Mouse (Mus musculus) ES-Bruce4 (cell line): ENCODE measurements around the gene Atg4d. TPM values are rescaled to one million over a fixed set of nuclear protein-coding genes. Genes with fewer than 3 reads are reported as not detected.

Experiments used
- H3K27ac ChIP-seq: 2 replicates; pipeline ENCODE4 v1.5.1; 2012; ENCODE audit warnings: low read length, inconsistent platforms; ENCODE audit not compliant: insufficient read depth
- H3K27me3 ChIP-seq: 2 replicates; pipeline ENCODE4 v1.6.1; 2012; ENCODE audit warnings: mild to moderate bottlenecking, low read length, inconsistent platforms; ENCODE audit not compliant: control insufficient read depth, poor library complexity, insufficient read depth, severe bottlenecking
- H3K36me3 ChIP-seq: 2 replicates; pipeline ENCODE4 v1.6.1; 2012; ENCODE audit warnings: inconsistent platforms, mild to moderate bottlenecking, low read length, moderate library complexity; ENCODE audit not compliant: control insufficient read depth, poor library complexity, insufficient read depth, severe bottlenecking
- H3K4me1 ChIP-seq: one replicate; pipeline ENCODE4 v1.8.1; 2011; ENCODE audit warnings: low read length; ENCODE audit not compliant: control insufficient read depth, insufficient read depth
- H3K4me3 ChIP-seq: 2 replicates; pipeline ENCODE4 v1.5.1; 2011; ENCODE audit warnings: low read depth, mild to moderate bottlenecking, low read length
- H3K9ac ChIP-seq: 2 replicates; pipeline ENCODE4 v1.6.1; 2012; ENCODE audit warnings: low read depth, mild to moderate bottlenecking, inconsistent platforms; ENCODE audit not compliant: poor library complexity, severe bottlenecking
- H3K9me3 ChIP-seq: replicated peaks from 2 replicates; pipeline ENCODE4 v1.6.1; 2012; ENCODE audit warnings: mild to moderate bottlenecking, low read length, inconsistent platforms; ENCODE audit not compliant: control insufficient read depth, poor library complexity, insufficient read depth, severe bottlenecking
- CTCF ChIP-seq: IDR thresholded peaks from one replicate; pipeline ENCODE4 v1.8.1; 2011; ENCODE audit warnings: low read depth, low read length
- EP300 ChIP-seq: IDR thresholded peaks from 2 replicates; pipeline ENCODE4 v1.6.1; 2011; ENCODE audit warnings: low read depth, low read length; ENCODE audit not compliant: insufficient read depth
- POLR2A ChIP-seq: IDR thresholded peaks from one replicate; pipeline ENCODE4 v1.8.1; 2011; ENCODE audit warnings: low read length; ENCODE audit not compliant: insufficient read depth
- polyA plus RNA-seq: library from polyadenylated mRNA; stranded (reverse); fragments of >200 nt; gene quantifications from 2 replicates; pipeline ENCODE4 v1.2.4, GENCODE M21; 2011; ENCODE audit warnings: low read depth; ENCODE audit not compliant: missing spikeins, insufficient read depth, insufficient read length

The Atg4d gene
- polyA plus RNA-seq, 1 experiment = 18.8 TPM

DNA sequence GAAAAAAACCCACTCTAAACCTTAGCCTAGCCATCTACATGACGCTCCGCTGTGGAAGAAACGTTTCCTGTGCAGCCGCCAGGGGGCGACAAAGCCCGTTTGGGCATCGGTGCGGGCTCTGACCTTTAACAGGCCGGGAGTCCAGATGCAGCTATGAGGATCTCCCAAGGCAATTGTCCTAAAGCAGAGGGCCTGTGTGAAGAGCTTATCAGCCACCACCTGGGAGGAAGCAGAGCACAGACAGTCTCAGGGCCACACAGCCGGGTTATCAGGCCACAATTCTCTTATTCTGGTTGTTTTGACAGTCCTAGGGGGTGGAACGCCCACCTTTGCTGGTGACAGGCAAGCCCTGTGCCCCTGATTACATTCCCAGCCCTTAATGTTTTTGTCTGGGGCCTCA is 48.3 kb downstream of the Atg4d start:
- H3K9me3 ChIP-seq = no peaks in the 10 kb centered on the region
- H3K9ac ChIP-seq = no peak overlapping the region
- no peaks in the 10 kb centered on the region for H3K27me3 ChIP-seq
- H3K4me1 ChIP-seq = peaks cover 4% of the 10 kb centered on the region
- no peaks in the 10 kb centered on the region for H3K36me3 ChIP-seq
- no peak overlapping the region for H3K4me3 ChIP-seq
- TF ChIP-seq CTCF (peak; percentile 89), POLR2A (no peak), EP300 (0 out of 2 replicates have a peak, but pooled peaks have one; percentile 20)
- H3K27ac ChIP-seq = no peak overlapping the region

DNA sequence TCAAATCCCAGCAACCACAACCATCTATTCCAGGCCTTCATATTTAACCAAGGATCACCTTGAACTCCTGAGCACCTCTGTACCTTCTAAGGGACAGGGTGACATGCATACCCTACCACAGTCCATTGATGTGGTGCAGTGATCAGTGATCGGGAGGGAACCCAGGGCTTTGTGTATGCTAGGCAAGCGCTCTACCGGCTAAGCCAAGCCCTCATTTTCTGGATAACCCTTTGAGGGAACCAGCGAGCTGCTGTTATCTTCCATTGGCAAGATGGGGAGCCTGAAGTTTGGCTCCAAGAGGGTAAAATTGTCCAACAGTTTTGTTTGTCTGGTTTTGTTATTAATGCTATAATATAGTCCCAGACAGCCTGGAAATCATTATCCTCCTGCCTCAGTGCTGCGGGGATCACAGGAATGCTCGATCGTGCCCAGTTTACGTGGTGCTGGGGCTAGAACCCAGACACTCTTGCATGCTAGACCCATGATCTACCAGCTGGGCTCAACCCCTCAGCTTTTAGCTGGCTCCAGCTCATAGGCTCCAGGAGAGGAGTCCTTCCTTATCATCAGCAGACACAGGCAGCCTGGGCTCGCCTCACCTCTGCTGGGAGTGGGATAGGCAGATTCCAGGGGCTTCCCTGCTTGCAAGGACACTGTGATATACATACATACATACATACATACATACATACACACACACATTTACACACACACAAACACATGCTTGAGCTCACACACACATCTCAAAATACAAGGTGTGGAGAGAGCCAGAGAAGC is 49.5 kb downstream of the Atg4d start:
- Histone ChIP-seq H3K27me3 (no peaks in the 10 kb centered on the region), H3K9ac (peak overlapping the region; percentile 56; the same call in 1 of the 2 replicates), H3K36me3 (no peaks in the 10 kb centered on the region), H3K4me3 (no peak overlapping the region), H3K9me3 (no peaks in the 10 kb centered on the region), H3K4me1 (peaks cover 4% of the 10 kb centered on the region), H3K27ac (peak overlapping the region; percentile 77)
- TF ChIP-seq EP300 = no peak
- TF ChIP-seq POLR2A = no peak
- TF ChIP-seq CTCF = no peak

DNA sequence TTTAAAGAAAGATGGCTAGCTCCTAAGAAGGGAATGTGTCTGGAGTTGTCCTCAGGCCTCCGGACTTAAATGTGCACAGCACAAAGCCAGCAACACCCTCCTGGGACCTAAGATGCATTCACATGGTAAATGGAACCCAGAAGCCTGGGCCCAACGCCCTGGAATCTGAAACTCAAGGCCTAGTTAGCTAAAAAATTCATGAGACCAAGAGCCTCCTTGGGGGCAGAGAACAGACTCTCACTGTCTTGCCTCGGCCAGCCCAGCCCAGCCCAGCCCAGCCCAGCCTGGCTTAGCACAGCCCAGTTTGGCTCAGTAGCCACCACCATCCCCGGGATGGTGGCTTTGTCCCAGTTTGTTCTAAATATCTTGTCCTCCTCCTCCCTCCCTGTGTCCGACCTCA is 50.3 kb downstream of the Atg4d start:
- no peak for TF ChIP-seq EP300
- H3K4me1 ChIP-seq = peaks cover 4% of the 10 kb centered on the region
- no peaks in the 10 kb centered on the region for H3K9me3 ChIP-seq
- no peak overlapping the region for H3K4me3 ChIP-seq
- no peaks in the 10 kb centered on the region for H3K27me3 ChIP-seq
- H3K27ac ChIP-seq = peak overlapping the region; percentile 77
- peak overlapping the region; percentile 56 for H3K9ac ChIP-seq
- H3K36me3 ChIP-seq = no peaks in the 10 kb centered on the region

DNA sequence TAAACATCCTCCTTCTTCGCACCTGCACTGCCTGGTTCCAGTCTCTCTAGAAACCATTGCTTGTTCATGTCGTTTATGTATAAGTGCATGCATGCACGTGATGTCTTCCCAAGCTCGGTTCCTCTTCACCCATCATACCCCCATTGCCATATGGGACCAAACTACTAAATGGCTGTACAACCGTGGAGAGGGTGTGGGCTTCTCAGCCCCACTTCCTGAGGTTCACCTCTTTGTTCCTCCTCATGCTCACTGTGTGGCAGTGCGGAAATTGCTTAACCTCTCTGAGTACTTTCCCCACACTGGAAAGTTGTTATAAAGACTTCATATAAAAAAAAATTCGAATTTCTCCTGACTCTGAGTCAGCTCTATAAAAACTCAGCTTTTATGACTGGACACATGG is 51.6 kb downstream of the Atg4d start:
- Histone ChIP-seq H3K4me3 (no peak overlapping the region), H3K27ac (no peak overlapping the region), H3K9ac (no peak overlapping the region), H3K9me3 (no peaks in the 10 kb centered on the region), H3K36me3 (no peaks in the 10 kb centered on the region), H3K27me3 (no peaks in the 10 kb centered on the region), H3K4me1 (peaks cover 4% of the 10 kb centered on the region)
- TF ChIP-seq POLR2A (no peak), EP300 (no peak), CTCF (no peak)

DNA sequence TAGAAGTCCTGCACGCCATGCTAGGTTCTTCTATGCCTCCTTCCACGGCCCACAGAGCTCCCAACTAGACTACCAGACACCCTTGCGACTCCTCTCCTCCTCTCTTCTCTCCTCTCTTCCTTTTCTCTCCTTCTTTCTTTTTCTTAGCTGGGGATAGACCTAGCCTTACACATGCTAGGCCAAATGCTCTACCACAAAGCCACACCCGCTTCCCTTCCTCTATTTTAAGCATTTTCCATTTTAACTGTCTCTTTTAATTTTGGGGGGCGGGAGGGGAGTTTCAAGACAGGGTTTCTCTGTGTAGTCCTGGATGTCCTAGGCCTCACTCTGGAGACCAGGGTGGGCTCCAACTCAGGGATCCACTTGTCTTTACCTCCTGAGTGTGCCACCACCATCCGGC is 53.7 kb downstream of the Atg4d start:
- H3K9me3 ChIP-seq = no peaks in the 10 kb centered on the region
- no peaks in the 10 kb centered on the region for H3K27me3 ChIP-seq
- H3K9ac ChIP-seq = no peak overlapping the region
- H3K4me1 ChIP-seq = peaks cover 2% of the 10 kb centered on the region
- no peak overlapping the region for H3K27ac ChIP-seq
- no peaks in the 10 kb centered on the region for H3K36me3 ChIP-seq
- no peak overlapping the region for H3K4me3 ChIP-seq
- TF ChIP-seq EP300 (no peak), POLR2A (no peak), CTCF (no peak)

DNA sequence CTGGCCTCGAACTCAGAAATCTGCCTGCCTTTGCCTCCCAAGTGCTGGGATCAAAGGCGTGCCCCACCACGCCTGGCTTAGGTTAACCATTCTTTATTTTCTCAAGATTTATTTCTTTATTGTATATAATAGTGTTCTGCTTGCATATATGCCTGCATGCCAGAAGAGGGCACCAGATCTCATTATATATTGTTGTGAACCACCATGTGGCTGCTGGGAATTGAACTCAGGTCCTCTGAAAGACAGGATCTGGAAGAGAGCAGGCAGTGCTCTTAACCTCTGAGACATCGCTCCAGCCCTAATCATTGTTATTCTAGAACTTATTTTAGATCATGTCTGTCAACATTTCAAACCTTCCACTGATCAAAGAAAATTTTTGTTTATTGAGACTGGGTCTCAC is 54.4 kb downstream of the Atg4d start:
- H3K4me1 ChIP-seq = peaks cover 2% of the 10 kb centered on the region
- H3K27ac ChIP-seq = no peak overlapping the region
- no peak overlapping the region for H3K4me3 ChIP-seq
- H3K9ac ChIP-seq = no peak overlapping the region
- H3K27me3 ChIP-seq = no peaks in the 10 kb centered on the region
- no peaks in the 10 kb centered on the region for H3K36me3 ChIP-seq
- TF ChIP-seq EP300 = no peak
- no peak for TF ChIP-seq CTCF
- no peak for TF ChIP-seq POLR2A
- H3K9me3 ChIP-seq = no peaks in the 10 kb centered on the region
